Mouse (Mus musculus) embryonic facial prominence, embryonic 10.5 days (tissue): Measurements from ENCODE around the gene Pitpnc1. TPM values are rescaled to one million over a fixed set of nuclear protein-coding genes. Genes with fewer than 3 reads are reported as not detected.
A peak's percentile ranks its signal among the peaks of the same experiment; 100 is the strongest.

Experiments
- DNase-seq: peaks from one replicate; pipeline ENCODE4 v3.0.0-alpha.2; 2017; ENCODE audit warnings: low spot score
- H3K27ac ChIP-seq: fragments of 300-500 bp; sonication (generic); replicated peaks from 2 replicates; pipeline ENCODE4 v1.5.1; 2016; ENCODE audit warnings: mild to moderate bottlenecking
- H3K27me3 ChIP-seq: fragments of 300-500 bp; sonication (generic); replicated peaks from 2 replicates; pipeline ENCODE4 v1.6.1; 2016; ENCODE audit warnings: low read depth, mild to moderate bottlenecking; ENCODE audit not compliant: poor library complexity, severe bottlenecking
- H3K36me3 ChIP-seq: fragments of 300-500 bp; sonication (generic); replicated peaks from 2 replicates; pipeline ENCODE4 v1.6.1; 2016; ENCODE audit warnings: mild to moderate bottlenecking, moderate library complexity
- H3K4me1 ChIP-seq: fragments of 300-500 bp; sonication (generic); 2 replicates; pipeline ENCODE4 v1.6.1; 2016
- H3K4me3 ChIP-seq: fragments of 300-500 bp; sonication (generic); 2 replicates; pipeline ENCODE4 v1.5.1; 2016; ENCODE audit warnings: mild to moderate bottlenecking, moderate library complexity
- H3K9me3 ChIP-seq: fragments of 300-500 bp; sonication (generic); 2 replicates; pipeline ENCODE4 v1.6.1; 2016; ENCODE audit warnings: mild to moderate bottlenecking
- whole genome bisulfite sequencing: fragments of 180-500 bp; shearing (Covaris S2); methylation state at CpG from one replicate; pipeline ENCODE4 v1.1.7; 2016; 5-methylcytosine and 5-hydroxymethylcytosine counted together
- polyA plus RNA-seq: library from polyadenylated mRNA; unstranded; fragments of >200 nt; fragmentation: Nextera tagmentation; extraction: Ambion mirVana; gene quantifications from 2 replicates; pipeline ENCODE4 v1.2.1, GENCODE M21; 2016

Gene Pitpnc1
- polyA plus RNA-seq, 1 experiment from 2014 or later = 42.5 TPM

DNA sequence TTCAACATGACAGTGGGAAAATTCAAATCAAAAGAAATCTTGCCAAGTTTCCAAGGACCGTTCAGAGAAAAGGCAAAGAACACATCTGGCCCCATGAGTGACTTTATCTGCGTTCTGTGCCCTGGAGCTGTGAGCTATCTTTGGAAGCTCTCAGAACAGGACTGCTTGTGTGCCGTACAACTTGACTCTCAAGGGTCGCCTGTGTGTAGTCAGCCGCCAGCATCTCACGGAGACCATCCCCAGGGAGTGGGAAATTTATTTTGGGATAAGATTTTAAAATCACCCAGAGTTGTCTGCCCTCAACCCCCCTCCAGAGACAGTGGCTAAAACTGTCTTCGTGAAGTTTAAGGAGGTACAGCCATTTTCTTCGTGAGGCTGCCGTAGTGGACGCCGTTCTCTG, 268.7 kb downstream of the Pitpnc1 start:
- 0 out of 2 replicates have a peak, but pooled peaks cover 4% of the 10 kb centered on the region for H3K4me1 ChIP-seq
- 82% methylated on average over 11 of the region's 11 CpGs for WGBS
- H3K27ac ChIP-seq = no peak overlapping the region
- H3K9me3 ChIP-seq = no peaks in the 10 kb centered on the region
- H3K27me3 ChIP-seq = no peaks in the 10 kb centered on the region
- H3K36me3 ChIP-seq = no peaks in the 10 kb centered on the region
- H3K4me3 ChIP-seq = no peak overlapping the region
- DNase-seq = no peak

DNA sequence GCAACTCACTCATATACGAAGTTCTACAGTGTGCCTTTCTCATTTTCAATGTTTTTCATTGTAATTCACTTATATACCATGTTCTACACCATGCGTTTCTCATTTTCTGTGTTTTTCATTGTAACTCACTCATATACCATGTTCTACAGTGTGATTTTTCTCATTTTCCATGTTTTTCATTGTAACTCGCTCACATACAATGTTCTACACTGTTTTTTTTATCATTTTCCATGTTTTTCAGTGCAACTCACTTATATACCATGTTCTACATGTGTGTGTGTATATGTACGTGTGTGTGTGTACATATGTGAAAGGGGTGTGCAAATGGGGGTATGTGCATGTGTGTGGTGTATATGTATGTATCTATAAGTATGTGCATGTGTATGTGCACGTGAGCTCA, 271.2 kb downstream of the Pitpnc1 start:
- Histone ChIP-seq H3K27ac (no peak overlapping the region), H3K27me3 (no peaks in the 10 kb centered on the region), H3K36me3 (no peaks in the 10 kb centered on the region), H3K4me3 (no peak overlapping the region), H3K4me1 (peaks cover 11% of the 10 kb centered on the region; the same call in 1 of the 2 replicates), H3K9me3 (no peaks in the 10 kb centered on the region)
- DNase-seq = no peak
- WGBS = 75% methylated on average over 5 of the region's 5 CpGs

DNA sequence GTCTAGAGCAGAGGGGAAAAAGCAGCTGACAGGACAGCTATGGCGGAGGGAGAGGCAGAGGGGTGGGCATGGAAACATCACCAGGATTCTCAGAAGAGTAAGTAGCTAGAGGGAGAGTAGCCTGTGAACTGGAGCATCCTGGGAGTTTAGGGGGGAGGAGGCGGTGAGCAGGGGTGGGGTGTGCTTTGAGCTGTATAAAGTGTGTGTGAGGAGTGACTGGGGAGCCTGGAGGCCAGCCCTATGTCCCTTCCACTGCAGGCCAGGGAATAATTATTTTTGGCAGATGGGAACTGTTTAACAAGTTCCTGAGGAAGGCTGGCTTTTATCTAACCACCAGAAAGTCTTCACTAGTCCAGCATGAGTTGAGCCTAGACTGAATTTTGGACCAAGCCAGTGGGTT, 275.2 kb downstream of the Pitpnc1 start:
- Histone ChIP-seq H3K27me3 (no peaks in the 10 kb centered on the region), H3K4me3 (no peak overlapping the region), H3K27ac (no peak overlapping the region), H3K36me3 (no peaks in the 10 kb centered on the region), H3K9me3 (no peaks in the 10 kb centered on the region), H3K4me1 (peaks cover 7% of the 10 kb centered on the region; the same call in 1 of the 2 replicates)
- WGBS = 61% methylated on average over 2 of the region's 2 CpGs
- DNase-seq = no peak

DNA sequence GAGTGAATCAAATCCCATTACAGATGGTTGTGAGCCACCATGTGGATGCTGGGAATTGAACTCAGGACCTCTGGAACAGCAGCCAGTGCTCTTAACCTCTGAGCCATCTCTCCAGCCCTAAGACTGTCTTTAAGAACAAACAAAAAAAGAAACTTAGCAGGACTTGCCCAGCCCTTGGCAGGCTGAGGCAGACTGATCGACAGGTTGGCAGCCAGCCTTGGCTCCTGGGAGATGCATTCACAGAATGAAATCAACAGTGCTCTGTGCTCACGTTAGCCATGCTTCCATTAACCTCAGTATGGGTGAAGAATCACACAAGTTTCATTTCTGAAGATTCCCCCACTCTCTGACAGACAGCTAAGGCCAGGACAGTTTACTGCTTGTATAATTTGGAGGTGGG, 280.1 kb downstream of the Pitpnc1 start:
- Histone ChIP-seq H3K27me3 (no peaks in the 10 kb centered on the region), H3K9me3 (no peaks in the 10 kb centered on the region), H3K36me3 (peaks cover 18% of the 10 kb centered on the region), H3K4me1 (peaks cover 11% of the 10 kb centered on the region), H3K27ac (no peak overlapping the region), H3K4me3 (no peak overlapping the region)
- DNase-seq = no peak
- WGBS = 80% methylated on average over 2 of the region's 2 CpGs

DNA sequence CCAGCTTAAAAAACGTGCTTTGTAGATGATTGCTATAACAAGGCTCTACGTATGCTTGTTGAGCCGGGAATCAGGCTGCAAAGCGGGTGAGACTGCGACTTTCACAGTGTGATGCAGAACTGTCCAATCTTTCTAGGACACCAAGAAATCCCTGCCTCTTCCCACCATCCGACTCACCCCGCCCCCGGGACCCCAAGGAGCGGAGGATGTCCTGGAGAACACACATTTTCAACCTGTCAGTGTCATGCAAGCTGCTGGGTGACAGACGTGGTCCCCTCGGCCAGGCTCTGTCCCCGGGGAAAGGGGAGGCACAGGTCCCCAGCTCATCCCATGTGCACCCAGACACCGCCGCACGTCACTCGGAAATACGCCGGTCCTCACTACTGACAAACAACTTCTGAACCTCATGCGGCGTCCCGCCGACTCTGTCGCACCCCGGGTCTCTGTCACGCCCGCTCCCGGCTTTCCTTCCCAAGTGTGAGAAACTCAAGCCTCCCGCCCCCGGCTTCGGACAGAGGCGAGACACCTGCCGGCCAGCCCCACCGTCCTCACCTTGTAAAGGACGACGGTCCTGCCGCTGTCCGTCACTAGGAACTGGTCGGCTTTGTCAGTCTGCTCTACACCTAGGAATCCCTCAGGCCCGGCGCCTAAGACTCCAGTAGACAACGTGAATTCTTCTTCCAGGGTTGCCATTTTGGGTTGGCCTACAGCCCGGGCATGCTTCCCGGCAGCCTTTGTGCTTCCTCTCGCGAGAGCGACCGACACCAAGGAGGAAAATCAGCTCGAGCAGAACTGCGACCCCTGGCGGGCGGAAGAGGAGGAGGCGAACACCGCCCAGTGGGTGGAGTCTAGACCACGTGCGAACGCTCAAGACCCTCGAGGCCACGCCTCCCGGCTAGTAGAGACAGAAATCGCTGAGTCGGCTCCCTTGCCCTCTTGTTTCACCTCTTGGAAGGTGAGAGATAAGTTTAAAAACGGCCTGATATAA, 281.6 kb downstream of the Pitpnc1 start, which contains the start of gene Nol11:
Gene Nol11, minus strand, starts transcription at position 817 of the 988 bp plus-strand sequence.
- H3K4me3 ChIP-seq = peak within 1 kb of the TSS; percentile 93
- H3K4me1 ChIP-seq = peaks cover 6% of the 10 kb centered on the region
- H3K27me3 ChIP-seq = no peaks in the 10 kb centered on the region
- under 1% methylated on average over 62 of the region's 62 CpGs for WGBS
- H3K9me3 ChIP-seq = no peaks in the 10 kb centered on the region
- peak within 1 kb of the TSS; percentile 93 for H3K27ac ChIP-seq
- H3K36me3 ChIP-seq = peaks cover 34% of the 10 kb centered on the region
- peak; percentile 99 for DNase-seq

DNA sequence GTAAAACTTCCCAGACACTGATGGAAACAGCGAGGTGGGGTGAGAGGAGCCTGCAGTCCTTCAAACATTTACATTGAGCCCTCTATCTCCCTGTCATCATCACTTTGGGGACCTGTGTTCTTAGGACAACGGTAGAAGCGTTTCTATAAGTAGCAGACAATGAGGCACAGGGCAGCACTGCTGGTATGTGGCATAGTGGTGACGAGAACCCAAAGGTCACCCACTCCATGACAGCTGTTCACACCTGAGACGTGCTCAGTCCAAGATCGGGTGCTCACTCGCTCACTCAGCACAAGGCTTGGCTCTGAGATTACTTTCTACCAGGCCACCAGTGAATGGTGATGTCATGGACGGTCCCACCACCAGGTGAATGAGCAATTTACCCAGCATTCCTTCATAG, 286.7 kb downstream of the Pitpnc1 start:
- no peak for DNase-seq
- peaks cover 84% of the 10 kb centered on the region for H3K36me3 ChIP-seq
- 95% methylated on average over 8 of the region's 8 CpGs for WGBS
- H3K4me1 ChIP-seq = peaks cover 6% of the 10 kb centered on the region
- no peak overlapping the region for H3K27ac ChIP-seq
- no peaks in the 10 kb centered on the region for H3K9me3 ChIP-seq
- no peak overlapping the region for H3K4me3 ChIP-seq
- H3K27me3 ChIP-seq = no peaks in the 10 kb centered on the region

DNA sequence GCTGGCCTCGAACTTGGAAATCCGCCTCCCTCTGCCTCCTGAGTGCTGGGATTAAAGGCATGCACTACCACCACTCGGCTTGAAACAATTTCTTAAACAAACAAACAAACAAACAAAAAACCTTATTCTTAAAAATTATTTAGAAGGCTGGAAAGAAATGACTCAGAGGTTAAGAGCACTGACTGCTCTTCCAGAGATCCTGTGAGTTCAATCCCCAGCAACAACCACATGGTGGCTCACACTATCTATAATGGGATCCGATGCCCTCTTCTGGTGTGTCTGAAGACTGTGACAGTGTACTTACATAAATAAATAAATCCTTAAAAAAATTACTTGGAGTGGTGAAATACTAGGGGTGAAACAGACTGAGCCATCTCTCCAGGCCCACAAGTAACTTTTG, 309.3 kb downstream of the Pitpnc1 start:
- 0 out of 2 replicates have a peak, but pooled peaks cover 7% of the 10 kb centered on the region for H3K4me1 ChIP-seq
- no peak for DNase-seq
- no peak overlapping the region for H3K4me3 ChIP-seq
- peaks cover 4% of the 10 kb centered on the region; the same call in 1 of the 2 replicates for H3K9me3 ChIP-seq
- 80% methylated on average over 4 of the region's 4 CpGs for WGBS
- no peaks in the 10 kb centered on the region for H3K27me3 ChIP-seq
- H3K27ac ChIP-seq = no peak overlapping the region
- peaks cover 24% of the 10 kb centered on the region for H3K36me3 ChIP-seq

DNA sequence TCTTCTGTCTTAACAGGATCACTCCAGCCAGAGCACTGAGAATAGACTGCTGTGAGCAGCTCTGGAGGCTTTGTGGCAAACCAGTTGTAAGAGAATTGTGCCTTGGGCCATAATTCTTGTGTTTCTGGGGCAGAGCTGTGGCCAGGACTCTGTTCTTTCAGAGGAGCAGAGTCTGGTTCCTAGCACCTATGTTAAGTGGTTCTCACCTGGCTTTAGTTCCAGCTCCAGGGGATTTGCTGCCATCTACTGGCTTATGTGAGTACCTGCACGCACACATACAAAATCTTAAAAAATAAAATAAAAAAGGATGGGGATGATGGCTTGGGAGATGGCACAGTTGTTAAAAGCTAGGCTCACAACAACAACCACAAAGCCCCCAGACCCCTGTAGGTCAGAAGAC, 311.5 kb downstream of the Pitpnc1 start:
- Histone ChIP-seq H3K4me3 (no peak overlapping the region), H3K4me1 (0 out of 2 replicates have a peak, but pooled peaks cover 7% of the 10 kb centered on the region), H3K9me3 (peaks cover 4% of the 10 kb centered on the region; the same call in 1 of the 2 replicates), H3K27ac (no peak overlapping the region), H3K36me3 (peaks cover 6% of the 10 kb centered on the region), H3K27me3 (no peaks in the 10 kb centered on the region)
- 40% methylated on average over 1 of the region's 1 CpGs for WGBS
- peak; percentile 10 for DNase-seq

Other genes starting within 250 kb of the Pitpnc1 start
- gene Psmd12, start 8.8 kb upstream of the Pitpnc1 start, polyA plus RNA-seq = 221 and 225 TPM in 2 replicates
- gene Helz, start 77.2 kb upstream of the Pitpnc1 start, polyA plus RNA-seq = 24.1 and 26.6 TPM in 2 replicates
- not detected in 2 replicates for gene Cacng1, start 245.8 kb upstream of the Pitpnc1 start, polyA plus RNA-seq